Mouse (Mus musculus) T-helper 1 cell (primary cell): ENCODE measurements around the gene Frem1.

Experiments used
- in situ Hi-C: fragments of 300-600 bp; cut with MboI, MseI; formaldehyde crosslinking; loops from one replicate; pipeline ENCODE4 v1.15.1; 2025; ENCODE audit warnings: high pct_unique_total_duplicates

The Frem1 gene

DNA sequence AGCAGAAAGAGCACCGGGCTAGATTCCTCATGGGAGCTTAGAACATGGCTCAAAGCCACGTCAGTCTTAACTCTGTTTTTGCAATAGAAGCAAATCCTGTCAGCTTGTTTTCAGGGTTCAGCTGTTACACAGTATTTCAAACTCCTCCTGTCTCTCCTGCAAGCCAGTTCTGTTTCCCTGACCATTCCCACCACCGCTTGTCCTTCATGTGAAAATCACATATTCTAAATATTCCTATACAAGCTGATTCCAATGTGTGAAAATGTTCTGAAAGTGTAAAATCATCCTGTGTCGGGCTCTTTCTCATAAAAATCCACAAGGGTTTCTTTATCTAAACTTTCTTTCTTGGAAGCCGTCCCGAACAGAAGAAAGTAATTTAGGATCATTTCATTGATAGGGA is 22.0 kb downstream of the Frem1 start:
- in situ Hi-C loops: no loop called here

GRCm38 (mm10) chr4:83020759-83021555 is 31.2 kb downstream of the Frem1 start:
- in situ Hi-C loops: no loop called here

- in situ Hi-C loops: no loop called here
Observed at GRCm38 (mm10) chr4:83018111-83019105, 33.7 kb downstream of the Frem1 start.

GRCm38 (mm10) chr4:83014538-83014937 is 37.6 kb downstream of the Frem1 start:
- in situ Hi-C loops: no loop called here

DNA sequence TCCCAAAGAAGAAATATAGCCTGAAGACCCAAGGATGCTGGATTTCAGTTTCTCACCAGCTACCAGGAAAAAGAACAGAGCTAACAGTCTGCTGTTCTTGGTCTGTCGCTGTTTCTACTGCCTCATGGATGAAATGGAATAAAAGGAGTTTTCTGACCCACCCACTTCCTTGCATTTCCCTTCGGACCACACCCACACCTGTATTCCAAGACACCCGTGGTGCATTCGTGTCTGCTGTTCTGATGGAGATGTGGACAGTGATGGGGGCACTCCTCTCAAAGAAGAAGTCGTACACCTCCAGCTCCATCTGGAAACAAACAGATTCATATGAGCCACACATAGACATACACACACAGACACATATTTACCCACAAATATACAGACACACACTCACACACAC is 48.1 kb downstream of the Frem1 start:
- in situ Hi-C loops: no loop called here

- in situ Hi-C loops: no loop called here
Observed at GRCm38 (mm10) chr4:82992042-82992441, 60.1 kb downstream of the Frem1 start.

DNA sequence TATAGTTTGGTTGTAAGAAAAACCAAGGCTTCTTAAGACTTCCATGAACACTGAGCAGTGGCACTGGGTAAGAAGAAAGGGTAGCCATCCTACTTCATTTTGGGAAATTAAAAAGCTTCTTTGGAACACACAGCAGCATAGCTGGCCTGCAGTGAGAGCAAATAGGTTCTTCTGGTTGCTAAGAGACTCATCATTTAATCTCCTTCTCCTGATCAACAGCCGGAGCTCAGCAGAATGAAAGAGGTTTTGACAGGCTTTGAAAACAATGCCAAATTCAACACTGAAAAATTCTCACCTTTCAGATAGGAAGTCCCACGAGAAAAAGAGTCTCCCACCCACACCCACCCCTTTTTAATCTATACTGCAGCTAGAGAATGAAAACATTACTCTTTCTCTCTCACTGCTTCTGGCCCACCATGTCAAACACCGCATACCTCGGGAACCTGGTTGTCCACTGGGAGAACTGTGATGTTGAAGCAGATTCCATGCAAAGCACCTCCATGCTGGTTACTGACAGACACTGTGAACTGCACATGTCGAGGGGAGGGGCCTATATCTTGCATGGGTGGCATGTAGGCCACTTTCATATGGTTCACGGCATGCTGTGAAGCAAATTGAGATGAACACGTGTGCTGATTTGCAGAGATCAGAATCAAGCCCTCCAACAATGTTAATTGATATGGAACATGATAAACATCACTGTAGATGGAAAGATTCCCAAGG is 61.0 kb downstream of the Frem1 start:
- in situ Hi-C loops: no loop called here

- in situ Hi-C loops: no loop called here
Observed at GRCm38 (mm10) chr4:82972381-82972780, 79.8 kb downstream of the Frem1 start.

GRCm38 (mm10) chr4:82970901-82971648 is 81.1 kb downstream of the Frem1 start:
- in situ Hi-C loops: no loop called here

DNA sequence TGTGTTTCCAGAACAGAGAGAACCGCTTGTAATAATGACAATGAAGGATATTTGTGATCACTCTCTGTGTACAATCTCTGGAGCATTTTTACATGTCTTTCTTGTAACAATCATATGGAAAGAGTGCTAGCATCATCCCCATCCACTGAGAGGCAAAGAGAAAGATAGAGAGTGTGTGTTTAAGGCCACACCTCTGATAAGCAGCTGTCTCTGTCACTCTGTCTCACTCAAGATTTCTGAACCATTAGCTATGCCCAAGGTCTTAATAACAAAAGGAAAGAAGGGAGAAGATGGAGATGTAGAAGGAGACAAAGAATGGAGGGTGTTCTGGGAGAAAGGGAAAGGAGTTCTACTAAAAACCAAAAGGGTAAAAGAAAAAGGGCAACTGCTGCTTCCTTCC is 91.1 kb downstream of the Frem1 start:
- in situ Hi-C loops: no loop called here

- in situ Hi-C loops: no loop called here
Observed at GRCm38 (mm10) chr4:82957827-82958538, 94.2 kb downstream of the Frem1 start.

DNA sequence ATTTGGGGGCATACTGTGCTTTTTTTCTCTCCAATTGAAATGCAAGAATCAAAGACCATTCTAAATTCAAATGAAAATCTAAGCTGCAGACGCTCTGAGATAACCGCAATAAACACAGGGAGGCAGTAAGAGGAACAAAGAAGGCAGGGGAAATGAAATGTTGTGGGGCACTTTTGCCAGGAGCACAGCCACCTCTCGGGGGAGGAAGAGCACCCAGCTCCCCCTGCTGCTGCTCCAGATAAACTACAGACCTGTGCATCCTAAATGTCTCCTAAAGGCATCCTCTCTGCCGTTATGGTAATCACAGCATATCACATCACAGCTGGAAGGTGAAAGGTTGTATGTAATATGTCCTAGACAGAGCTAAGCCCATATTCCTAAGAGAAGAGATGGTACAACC is 98.1 kb downstream of the Frem1 start:
- in situ Hi-C loops: no loop called here

DNA sequence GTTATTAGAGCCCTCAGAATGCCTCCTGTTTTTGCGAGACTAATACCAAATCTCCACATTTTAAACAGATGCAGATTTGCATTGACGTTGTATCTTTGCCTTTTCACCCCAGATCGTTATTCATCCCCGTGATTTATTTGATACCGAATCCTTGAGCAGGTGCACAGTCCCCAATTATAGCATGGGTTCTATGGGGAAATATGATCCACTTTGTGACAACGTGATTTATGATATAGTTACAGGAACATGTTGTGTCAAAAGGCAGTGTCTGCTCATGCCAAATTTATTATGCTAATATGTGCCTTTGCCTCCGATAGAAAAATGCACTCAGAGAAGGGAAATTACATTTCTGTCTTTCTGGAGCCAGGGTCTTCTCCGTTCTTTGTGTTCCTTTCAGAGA is 102.6 kb downstream of the Frem1 start:
- in situ Hi-C loops: no loop called here

- in situ Hi-C loops: no loop called here
Observed at GRCm38 (mm10) chr4:82946721-82947120, 105.4 kb downstream of the Frem1 start.

GRCm38 (mm10) chr4:82946276-82946612 is 105.9 kb downstream of the Frem1 start:
- in situ Hi-C loops: no loop called here

GRCm38 (mm10) chr4:82945572-82946275 is 106.4 kb downstream of the Frem1 start:
- in situ Hi-C loops: no loop called here

- in situ Hi-C loops: loop anchor here (5.0 kb wide), 1 partner anchor 303 kb away; no protein-coding TSS in a partner anchor
Observed at GRCm38 (mm10) chr4:82940680-82941079, 111.5 kb downstream of the Frem1 start.

GRCm38 (mm10) chr4:82940248-82940647 is 111.9 kb downstream of the Frem1 start:
- in situ Hi-C loops: loop anchor here (5.0 kb wide), 1 partner anchor 303 kb away; no protein-coding TSS in a partner anchor

DNA sequence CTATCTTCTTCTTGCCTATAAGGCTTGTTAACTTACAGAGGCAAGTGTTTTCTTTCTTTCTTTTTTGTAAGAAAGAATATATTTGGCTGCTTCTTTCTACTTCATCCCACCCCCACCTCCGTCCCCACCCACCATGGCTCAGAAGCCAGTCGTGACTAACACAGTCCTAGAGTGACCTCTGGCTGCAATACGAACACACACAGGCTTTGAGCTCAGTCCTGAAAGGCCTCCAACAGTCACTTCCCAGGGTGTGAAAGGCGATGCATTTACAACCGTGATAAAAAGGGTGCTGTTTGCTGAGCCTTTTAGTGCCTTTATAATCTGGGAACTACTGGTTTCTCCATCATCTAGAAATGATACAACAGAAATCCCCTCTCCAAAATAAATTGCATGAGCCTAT is 117.8 kb downstream of the Frem1 start:
- in situ Hi-C loops: no loop called here

- in situ Hi-C loops: no loop called here
Observed at GRCm38 (mm10) chr4:82933698-82934210, 118.4 kb downstream of the Frem1 start.
